Mouse (Mus musculus): ENCODE results near the gene Lrrfip2. TPM values are rescaled to one million over a fixed set of nuclear protein-coding genes. Genes with fewer than 3 reads are reported as not detected.
A peak's percentile ranks its signal among the peaks of the same experiment; 100 is the strongest.

Gene Lrrfip2
- polyA plus RNA-seq, 1 experiment: 39.2 TPM

DNA sequence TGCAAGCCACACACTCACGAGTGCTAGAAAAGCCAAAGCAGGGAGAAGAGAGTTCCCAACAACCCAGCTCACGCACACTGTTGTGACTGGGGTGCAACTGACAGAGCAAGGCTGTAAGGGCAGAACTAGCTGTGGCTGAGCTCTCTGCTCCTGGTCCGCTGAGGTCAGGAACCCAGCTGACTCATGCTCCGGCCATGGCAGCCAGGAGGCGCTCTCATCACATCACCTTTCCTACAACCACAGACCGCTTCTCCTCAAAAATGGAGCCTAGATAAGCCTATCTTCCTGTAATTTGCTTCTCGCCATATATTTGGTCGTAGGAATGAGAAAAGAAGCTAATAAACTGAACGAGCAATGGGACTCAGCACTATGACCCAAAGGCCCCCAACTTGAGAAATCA, 117.3 kb downstream of the Lrrfip2 start:
- H3K4me1 ChIP-seq (ENCODE audit: control insufficient read depth, insufficient read depth, low read length): no peaks in the 10 kb centered on the region
- H3K27ac ChIP-seq (ENCODE audit: insufficient read depth, low read length): no peak overlapping the region
- no peak overlapping the region for H3K4me3 ChIP-seq (ENCODE audit: insufficient read depth, low read length)
- TF ChIP-seq CTCF (IDR thresholded peaks at IDR 0.05; ENCODE audit: borderline replicate concordance, insufficient read depth, low read length) (no peak), POLR2A (IDR thresholded peaks at IDR 0.05; ENCODE audit: low read depth, low read length) (no peak)

DNA sequence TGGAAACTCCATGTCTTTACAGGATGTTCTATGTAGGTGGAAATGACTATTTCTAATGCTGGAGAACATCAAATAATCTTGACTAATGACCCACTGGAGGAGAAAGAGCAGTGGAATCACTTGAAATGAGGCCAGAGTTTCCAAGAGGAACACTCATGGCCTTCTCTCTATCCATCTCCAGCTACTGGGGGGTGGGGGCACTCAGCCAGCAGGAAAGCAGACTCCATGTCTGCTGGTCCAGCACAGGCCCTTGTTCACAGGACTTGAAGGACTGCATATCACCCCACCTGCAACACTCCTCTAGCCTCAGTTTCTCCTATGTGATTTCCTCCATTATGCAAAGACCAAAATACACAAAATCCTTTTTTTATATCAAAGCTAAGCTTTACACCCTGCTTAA, 120.3 kb downstream of the Lrrfip2 start:
- H3K27ac ChIP-seq (ENCODE audit: insufficient read depth, low read length): no peak overlapping the region
- TF ChIP-seq CTCF (IDR thresholded peaks at IDR 0.05; ENCODE audit: borderline replicate concordance, insufficient read depth, low read length): no peak
- no peak for TF ChIP-seq POLR2A (IDR thresholded peaks at IDR 0.05; ENCODE audit: low read depth, low read length)
- H3K4me3 ChIP-seq (ENCODE audit: insufficient read depth, low read length): no peak overlapping the region
- no peaks in the 10 kb centered on the region for H3K4me1 ChIP-seq (ENCODE audit: control insufficient read depth, insufficient read depth, low read length)

DNA sequence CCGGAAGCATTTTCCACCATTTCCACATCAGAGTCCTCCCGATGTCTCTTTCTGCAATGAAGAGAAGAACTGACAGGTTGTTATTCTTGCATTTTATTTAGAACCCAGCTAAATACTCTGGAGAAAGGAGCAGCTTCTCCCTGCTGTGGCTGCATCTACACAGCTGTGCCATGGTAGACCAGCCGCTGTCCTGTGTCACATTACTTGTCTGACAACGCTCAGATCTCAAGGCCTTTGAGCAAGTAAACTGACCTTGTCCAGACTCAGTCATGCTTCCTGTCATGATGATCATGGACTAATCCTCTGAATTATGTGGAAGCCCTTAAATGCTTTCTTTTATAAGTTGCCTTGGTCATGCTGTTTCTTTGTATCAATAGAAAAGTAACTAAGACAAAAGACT, 122.4 kb downstream of the Lrrfip2 start:
- Histone ChIP-seq H3K4me3 (ENCODE audit: insufficient read depth, low read length) (no peak overlapping the region), H3K27ac (ENCODE audit: insufficient read depth, low read length) (no peak overlapping the region), H3K4me1 (ENCODE audit: control insufficient read depth, insufficient read depth, low read length) (no peaks in the 10 kb centered on the region)
- TF ChIP-seq CTCF (IDR thresholded peaks at IDR 0.05; ENCODE audit: borderline replicate concordance, insufficient read depth, low read length) (no peak), POLR2A (IDR thresholded peaks at IDR 0.05; ENCODE audit: low read depth, low read length) (no peak)

DNA sequence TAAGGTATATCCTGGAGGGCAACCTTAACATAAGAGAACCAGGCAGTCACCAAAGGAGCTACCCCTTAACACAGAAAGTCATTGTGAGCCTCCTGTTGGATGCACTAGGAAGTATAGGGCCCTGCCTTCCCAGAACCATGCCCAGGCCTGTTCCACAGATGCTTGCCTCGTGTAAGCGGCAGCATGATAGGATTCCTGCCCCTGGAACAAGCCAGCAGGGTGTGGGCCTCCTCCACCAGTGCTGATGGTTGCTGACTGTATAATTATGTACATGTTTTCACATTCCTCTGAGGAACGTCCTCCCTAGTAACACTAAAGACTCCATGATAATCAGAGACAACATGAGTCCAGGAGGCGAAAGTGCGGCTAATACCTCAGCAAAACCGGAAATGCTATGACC, 126.0 kb downstream of the Lrrfip2 start:
- no peak for TF ChIP-seq CTCF (IDR thresholded peaks at IDR 0.05; ENCODE audit: borderline replicate concordance, insufficient read depth, low read length)
- TF ChIP-seq POLR2A (IDR thresholded peaks at IDR 0.05; ENCODE audit: low read depth, low read length): no peak
- H3K4me1 ChIP-seq (ENCODE audit: control insufficient read depth, insufficient read depth, low read length): no peaks in the 10 kb centered on the region
- H3K27ac ChIP-seq (ENCODE audit: insufficient read depth, low read length): no peak overlapping the region
- H3K4me3 ChIP-seq (ENCODE audit: insufficient read depth, low read length): no peak overlapping the region

DNA sequence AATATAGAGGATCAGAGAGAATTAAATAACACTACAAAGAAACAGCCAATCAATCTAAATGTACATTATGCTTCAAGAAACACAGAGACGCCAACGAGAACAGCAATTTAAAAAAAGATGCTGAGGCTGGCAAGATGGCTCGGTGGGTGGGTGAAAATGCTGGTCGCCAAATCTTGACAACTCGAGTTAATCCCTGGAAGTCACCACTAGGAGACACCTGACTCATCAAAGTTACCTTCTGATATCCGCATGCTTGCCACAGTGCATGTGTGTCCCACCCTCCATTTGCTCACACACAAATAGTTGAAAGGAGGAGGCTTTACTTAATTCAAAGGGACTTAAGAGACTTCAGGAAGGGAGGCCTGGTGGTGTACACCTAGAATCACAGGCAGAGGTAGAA, 128.2 kb downstream of the Lrrfip2 start:
- H3K4me1 ChIP-seq (ENCODE audit: control insufficient read depth, insufficient read depth, low read length): no peaks in the 10 kb centered on the region
- no peak overlapping the region for H3K4me3 ChIP-seq (ENCODE audit: insufficient read depth, low read length)
- H3K27ac ChIP-seq (ENCODE audit: insufficient read depth, low read length): no peak overlapping the region
- no peak for TF ChIP-seq POLR2A (IDR thresholded peaks at IDR 0.05; ENCODE audit: low read depth, low read length)
- no peak for TF ChIP-seq CTCF (IDR thresholded peaks at IDR 0.05; ENCODE audit: borderline replicate concordance, insufficient read depth, low read length)

DNA sequence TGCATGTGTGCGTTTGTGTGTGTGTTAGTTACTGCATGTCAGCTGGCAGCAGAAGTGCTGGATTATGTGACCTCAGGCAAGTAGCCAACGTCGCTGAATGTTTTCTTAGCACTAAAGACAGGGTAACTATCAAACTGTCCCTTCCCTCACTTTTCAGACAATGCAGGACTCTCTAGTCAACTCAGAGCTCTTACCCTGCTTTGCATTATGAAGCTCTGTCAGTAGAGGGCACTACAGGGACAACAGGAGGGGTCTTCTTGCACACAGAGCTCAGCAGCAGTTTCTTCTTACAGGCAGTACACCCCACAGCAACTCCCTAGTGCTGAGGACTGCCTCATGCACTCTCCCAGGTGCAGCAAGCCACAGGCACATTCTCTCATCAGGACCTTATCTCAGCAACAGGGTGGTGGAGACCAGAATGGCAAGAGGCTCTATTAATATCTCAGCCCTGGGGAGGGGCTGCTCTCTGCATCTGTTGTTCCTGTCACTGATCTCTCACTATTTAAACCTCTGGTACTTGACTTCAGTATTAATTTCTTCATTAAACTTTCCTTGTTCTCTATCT, 130.4 kb downstream of the Lrrfip2 start:
- Histone ChIP-seq H3K4me3 (ENCODE audit: insufficient read depth, low read length) (no peak overlapping the region), H3K4me1 (ENCODE audit: control insufficient read depth, insufficient read depth, low read length) (no peaks in the 10 kb centered on the region), H3K27ac (ENCODE audit: insufficient read depth, low read length) (no peak overlapping the region)
- TF ChIP-seq CTCF (IDR thresholded peaks at IDR 0.05; ENCODE audit: borderline replicate concordance, insufficient read depth, low read length) (no peak), POLR2A (IDR thresholded peaks at IDR 0.05; ENCODE audit: low read depth, low read length) (no peak)

DNA sequence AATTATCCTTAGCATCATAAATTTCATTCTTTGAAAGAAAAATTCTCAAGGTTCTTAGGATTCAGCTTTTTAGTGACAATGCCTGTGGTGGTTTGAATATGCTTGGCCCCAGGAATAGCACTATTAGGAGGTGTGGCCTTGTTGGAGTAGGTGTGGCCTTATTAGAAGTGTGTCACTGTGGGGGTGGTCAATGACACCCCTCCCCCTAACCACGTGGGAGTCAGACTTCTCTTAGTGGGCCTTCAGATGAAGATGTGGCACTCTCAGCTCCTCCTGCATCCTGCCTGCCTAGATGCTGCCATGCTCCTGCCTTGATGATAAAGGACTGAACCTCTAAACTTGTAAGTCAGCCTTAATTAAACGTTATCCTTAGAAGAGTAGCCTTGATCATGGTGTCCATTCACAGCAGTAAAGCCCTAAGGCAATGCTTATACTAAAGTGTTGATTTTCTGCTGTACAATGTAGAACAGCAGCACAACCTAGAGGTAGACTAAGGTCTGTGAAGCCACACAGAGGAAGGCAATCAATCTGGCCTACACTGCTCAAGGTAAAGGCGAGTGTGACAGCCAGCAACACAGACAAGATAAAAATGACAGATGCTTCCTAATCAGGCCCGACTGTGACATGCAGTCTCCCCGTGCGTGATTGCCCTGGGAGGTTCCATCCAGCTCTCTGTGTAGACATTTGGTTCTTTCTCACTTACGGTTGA, 134.9 kb downstream of the Lrrfip2 start:
- TF ChIP-seq POLR2A (IDR thresholded peaks at IDR 0.05; ENCODE audit: low read depth, low read length) (no peak), CTCF (IDR thresholded peaks at IDR 0.05; ENCODE audit: borderline replicate concordance, insufficient read depth, low read length) (no peak)

DNA sequence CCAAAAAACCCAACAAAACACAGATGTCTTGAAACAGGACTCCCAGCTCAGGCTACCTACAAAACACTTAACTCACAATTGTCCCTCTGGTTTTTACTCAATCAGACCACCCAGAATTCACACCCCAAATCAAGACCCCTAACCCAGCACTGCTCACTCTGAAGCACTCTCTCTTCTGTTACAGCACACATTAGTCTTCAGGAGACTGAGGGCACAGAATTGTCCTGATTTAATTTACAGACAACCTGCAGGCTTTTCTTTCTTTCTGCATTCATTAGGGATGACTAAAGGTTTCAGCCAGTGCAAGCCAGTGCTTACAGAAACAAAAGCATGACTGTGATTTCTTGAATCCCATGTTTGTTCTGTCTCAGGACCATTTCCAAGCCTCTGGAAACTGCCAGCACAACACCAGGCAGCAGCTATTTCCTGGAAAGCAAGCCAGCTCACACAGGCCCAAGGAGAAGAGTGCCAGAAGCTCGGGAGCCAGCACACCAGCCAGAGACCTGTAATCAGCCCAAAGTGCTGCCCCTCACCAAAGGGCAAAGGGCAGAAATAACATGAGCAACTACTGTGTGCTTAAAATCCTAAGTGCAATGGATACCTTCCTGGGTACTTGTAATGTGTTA, 143.1 kb downstream of the Lrrfip2 start:
- Histone ChIP-seq H3K27ac (ENCODE audit: insufficient read depth, low read length) (peak overlapping the region; percentile 69), H3K4me1 (ENCODE audit: control insufficient read depth, insufficient read depth, low read length) (peaks cover 7% of the 10 kb centered on the region; the same call in 1 of the 2 replicates), H3K4me3 (ENCODE audit: insufficient read depth, low read length) (no peak overlapping the region)
- TF ChIP-seq CTCF (IDR thresholded peaks at IDR 0.05; ENCODE audit: borderline replicate concordance, insufficient read depth, low read length): no peak
- TF ChIP-seq POLR2A (IDR thresholded peaks at IDR 0.05; ENCODE audit: low read depth, low read length): no peak

More for the DNA sequence above, 134.9 kb downstream of the Lrrfip2 start:
- Histone ChIP-seq H3K4me1 (ENCODE audit: control insufficient read depth, insufficient read depth, low read length) (no peaks in the 10 kb centered on the region), H3K27ac (ENCODE audit: insufficient read depth, low read length) (no peak overlapping the region), H3K4me3 (ENCODE audit: insufficient read depth, low read length) (no peak overlapping the region)

DNA sequence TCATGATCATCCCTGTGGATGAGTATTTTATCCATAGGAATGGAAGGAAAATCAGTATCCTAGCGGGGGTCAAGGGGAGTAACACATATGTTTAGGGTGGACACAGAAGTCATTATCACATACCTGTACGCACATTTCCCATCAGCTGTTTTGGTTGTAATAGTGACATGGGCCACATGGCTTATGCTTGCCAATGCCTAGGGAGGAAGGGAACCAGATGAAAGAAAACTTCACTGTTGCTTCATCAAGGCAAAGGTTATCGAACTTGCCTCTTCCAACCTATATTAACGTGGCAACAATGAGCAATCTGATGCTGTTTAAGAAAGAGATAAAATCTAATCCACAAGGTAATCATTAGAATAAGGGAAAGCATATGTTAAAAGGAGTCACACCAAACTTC, 144.0 kb downstream of the Lrrfip2 start:
- Histone ChIP-seq H3K4me3 (ENCODE audit: insufficient read depth, low read length) (no peak overlapping the region), H3K4me1 (ENCODE audit: control insufficient read depth, insufficient read depth, low read length) (peaks cover 7% of the 10 kb centered on the region; the same call in 1 of the 2 replicates), H3K27ac (ENCODE audit: insufficient read depth, low read length) (peak overlapping the region; percentile 65; the same call in 1 of the 2 replicates)
- TF ChIP-seq CTCF (IDR thresholded peaks at IDR 0.05; ENCODE audit: borderline replicate concordance, insufficient read depth, low read length): no peak
- no peak for TF ChIP-seq POLR2A (IDR thresholded peaks at IDR 0.05; ENCODE audit: low read depth, low read length)

DNA sequence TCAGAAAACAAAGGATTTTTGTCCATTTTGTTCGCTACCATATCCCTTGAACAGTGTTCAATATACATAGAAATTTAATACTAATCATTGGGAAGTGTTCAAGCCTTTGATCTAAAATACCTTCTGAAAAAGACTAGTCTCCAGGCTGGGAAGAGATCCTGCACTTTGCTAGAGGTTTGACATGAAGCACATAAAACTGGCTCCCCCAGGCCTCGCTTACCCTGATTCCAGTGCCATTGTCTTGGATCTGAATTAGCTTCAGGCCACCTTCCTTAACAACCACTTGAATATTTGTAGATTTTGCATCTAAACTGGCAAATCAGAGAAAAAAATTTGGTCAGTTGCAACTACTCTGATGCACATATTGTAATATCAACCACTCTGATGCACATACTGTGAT, 150.6 kb downstream of the Lrrfip2 start:
- TF ChIP-seq CTCF (IDR thresholded peaks at IDR 0.05; ENCODE audit: borderline replicate concordance, insufficient read depth, low read length): no peak
- TF ChIP-seq POLR2A (IDR thresholded peaks at IDR 0.05; ENCODE audit: low read depth, low read length): no peak

More for the DNA sequence above, 150.6 kb downstream of the Lrrfip2 start:
- Histone ChIP-seq H3K4me1 (ENCODE audit: control insufficient read depth, insufficient read depth, low read length) (no peaks in the 10 kb centered on the region), H3K27ac (ENCODE audit: insufficient read depth, low read length) (no peak overlapping the region), H3K4me3 (ENCODE audit: insufficient read depth, low read length) (no peak overlapping the region)

All from embryonic fibroblast, embryonic 13.5 days (primary cell).